Mouse (Mus musculus) thymus, postnatal 4 days (tissue): ENCODE data around the gene Ccdc185.

Source experiments
- DNase-seq: peaks from one replicate; pipeline ENCODE4 v3.0.0; 2021

The Ccdc185 gene

DNA sequence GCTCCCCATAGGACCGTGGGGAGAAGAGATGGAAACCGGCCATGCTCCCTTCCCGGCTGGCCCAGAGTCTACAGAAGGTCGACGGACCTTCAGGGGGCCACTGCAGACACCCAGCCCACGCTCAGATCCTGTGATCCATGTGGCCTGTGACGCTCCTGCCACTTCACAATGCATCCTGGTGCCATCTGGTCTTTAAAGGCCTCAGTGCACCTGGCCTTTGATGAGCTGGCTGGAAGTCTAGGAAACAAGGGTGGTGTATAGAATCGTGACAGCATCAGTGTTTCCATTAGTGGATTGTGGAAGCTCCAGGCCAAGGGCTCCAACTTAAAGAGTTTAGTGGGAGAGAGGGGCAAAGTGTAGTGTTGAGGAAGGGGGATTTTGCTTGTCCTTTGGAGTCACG is at the start of gene Ccdc185:
TSS of gene Ccdc185 (minus strand) at position 101 of the 400 bp plus-strand sequence.
- DNase-seq: no peak

DNA sequence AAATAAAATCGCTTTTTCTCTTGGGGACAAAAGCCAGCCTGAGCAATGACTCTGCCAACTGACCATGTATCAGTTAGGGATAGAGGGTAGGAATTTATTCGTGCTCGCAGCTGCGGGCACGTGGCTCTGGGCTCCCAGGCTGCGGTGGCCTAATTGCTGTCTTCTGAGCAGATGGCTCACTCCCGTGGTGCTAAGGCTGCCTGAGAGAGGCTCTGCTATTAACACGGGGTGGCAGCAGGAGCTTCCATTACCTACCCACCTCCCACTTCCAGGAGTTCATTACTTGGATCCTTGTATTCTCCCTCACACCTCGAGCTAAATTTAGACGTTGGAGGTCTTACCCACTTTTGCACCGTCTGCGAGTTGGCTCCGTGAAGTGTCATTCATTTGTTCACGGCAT is 48.1 kb upstream of the Ccdc185 start:
- no peak for DNase-seq

DNA sequence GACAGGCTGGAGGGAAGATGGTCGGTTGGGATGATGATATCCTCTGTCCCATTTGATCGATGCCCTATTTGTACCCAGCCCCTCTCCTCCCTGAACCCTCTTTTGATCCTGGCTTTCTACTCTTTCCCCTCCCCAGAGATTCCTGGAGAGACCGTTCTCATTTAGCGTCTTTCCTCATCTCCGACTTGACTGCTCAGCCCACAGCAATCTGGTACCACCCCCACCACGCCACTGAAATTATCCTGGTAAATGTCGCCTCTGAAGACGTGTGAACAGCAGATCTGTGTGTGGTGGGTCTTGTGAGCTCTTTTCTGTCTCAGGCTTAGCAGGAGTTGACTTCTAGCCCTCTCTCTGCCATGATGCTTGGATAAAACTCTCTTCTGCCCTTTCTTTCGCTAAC is 45.6 kb upstream of the Ccdc185 start:
- DNase-seq: no peak

DNA sequence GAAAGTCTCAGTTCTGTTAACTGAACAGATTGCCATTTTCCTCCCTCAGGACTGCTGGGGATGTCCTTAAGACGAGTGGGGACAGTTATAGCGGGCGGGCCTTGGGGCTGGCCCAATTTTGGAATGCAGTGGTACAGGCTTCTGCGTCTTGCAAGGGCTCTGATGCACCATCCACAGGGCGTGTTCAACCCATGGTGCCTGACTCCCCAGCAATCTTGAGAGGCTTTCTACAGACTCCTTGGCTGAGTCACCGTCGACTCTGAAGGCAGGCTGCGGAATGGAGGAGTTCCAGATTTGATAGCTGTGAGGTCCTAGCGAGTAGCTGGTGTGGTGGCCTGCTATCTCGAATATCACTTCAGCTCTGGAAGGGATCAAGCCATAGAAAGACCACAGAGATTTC is 45.2 kb upstream of the Ccdc185 start:
- no peak for DNase-seq

DNA sequence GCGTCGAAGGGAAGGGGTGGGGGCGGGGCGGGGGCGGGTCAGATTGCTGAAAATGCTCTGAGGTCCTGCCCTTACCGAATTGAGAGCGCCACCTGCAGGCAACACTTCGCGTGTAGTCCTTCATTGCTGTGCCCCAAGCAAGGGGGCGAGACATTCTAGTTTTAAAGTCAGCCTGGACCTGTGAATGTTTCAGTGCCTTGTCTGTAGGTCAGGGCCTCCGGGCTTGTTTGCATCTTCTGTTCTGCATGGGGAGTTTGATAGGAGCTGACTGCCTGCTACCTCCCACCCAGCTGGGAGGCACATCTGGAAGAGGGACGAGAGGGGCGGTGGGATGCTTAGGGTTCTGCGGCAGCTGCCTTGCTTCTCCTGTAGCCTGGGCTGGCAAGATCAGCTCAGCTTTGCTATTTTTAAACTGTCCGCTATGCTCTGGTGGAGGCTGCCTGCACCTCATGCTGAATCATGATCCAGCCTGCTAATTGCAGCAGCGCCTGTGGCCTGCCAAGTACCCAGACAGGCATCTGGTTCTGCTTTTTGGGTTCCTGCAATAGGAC is 43.6 kb upstream of the Ccdc185 start:
- peak; percentile 94 for DNase-seq

DNA sequence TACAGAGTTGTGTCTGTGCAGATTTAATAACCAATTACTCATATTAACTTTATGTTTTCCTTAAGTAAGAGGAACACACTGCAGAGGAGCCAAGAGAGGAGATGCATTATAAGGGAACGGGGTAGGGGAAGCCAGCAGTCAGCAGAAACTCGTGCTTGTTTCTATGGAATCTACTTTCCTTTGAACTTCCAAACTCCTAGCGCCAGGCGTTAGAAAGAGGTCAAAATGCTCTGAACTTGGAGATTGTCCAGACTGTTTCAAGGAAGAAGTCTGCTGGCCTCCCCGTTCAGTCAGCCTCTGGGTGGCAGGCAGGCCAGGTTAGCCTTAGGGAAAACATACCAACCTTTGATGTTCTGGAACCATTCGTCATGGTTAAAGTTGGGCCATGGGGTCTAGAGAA is 39.9 kb upstream of the Ccdc185 start:
- no peak for DNase-seq

DNA sequence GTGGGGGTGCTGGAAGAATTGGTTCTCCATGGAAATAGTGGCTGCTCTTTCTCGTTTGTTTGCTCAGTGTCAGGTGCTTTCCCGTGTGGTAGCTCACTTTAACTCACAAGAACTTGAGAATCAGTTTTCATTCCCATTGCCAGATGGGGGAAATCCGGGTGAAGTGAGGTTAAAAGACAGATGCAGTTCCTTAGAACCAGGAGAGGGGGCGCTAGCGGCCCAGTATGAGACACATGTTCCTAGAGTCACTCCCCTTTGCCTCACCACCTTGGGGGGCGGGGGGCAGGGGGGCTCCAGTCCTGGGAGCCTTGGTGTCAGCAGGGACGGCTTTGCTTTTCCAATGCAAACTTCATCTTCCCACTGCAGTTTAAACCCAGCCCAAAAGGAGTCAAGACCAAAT is 38.0 kb upstream of the Ccdc185 start:
- peak; percentile 20 for DNase-seq

DNA sequence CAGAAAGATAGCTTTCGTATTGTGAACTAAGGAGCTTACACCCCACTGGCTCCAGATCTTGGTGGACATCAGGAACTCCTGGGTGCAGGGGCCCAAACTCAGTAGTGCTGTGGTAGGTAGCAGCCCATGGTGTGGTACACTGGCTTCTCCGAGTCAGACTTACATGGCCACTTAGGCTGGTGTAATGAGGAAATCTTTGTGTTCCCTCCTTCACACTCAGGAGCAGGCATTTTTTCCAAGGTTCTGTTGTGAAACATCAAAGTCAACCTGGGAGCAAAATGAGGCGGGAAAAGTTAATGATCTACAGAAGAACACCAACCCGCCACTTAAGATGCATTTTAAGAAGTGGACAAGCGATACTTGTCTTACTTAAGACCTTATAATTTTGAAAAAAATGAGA is 36.5 kb upstream of the Ccdc185 start:
- DNase-seq: no peak

DNA sequence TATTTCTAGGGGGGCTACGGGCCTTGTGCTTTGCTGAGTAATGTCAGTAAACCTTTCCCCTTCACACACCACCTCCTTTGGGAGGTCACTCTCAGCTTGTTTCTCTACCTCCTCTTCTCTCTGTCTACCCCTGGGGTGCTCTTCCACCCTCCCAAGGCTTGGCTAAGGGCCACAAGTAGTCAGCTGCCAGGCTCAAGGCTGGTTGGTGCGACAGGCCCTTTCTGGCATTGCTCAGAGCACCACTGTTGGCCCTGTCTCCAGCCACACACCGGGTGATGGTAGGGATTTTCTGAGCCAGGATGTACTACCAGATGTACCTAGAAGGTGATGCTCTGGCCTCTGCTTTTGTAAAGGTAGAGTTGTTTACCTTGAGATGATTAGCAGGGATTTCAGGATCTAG is 35.8 kb upstream of the Ccdc185 start:
- no peak for DNase-seq

DNA sequence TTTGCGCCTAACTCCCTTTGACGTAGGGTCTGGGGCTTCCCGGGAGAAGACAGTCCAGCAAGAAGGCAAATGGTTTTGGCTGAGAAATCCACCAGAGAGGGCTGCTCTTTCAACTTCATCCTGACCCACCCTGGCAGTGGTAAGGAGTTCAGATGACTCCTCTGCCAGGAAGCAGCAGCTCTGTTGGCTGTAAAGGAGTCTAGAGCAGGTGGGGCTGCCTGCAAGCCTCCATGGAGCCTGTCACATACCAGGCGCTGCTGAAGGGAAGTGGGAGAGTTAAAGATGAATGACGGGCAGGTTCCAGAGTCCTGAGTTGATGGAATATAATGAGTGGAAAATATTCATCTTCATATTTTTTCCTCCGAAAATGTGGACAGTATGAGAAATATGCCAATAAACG is 34.8 kb upstream of the Ccdc185 start:
- no peak for DNase-seq

DNA sequence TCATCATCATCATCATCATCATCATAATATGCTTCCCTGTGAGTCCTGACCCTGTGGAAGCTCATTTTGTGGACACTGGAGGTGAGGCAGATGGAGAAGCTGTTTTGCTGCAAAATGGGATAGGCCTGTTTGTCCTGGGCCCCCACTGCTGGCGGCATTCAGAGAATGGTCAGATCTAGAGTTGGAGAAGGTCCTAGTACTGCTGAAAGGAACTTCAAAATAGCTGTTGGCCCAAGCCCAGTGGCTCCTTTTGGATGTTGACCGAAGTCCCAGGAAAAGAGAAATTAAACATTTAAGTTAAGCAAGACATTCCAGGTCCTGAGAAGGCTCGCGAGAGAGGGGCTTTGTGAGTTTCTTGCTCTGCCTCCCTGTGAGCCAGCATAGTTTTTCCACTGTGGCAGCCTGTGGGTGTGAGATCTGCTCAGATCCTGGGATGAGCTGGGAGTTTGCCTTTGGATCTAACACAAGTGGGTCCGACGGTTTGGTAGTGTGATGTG is 30.1 kb upstream of the Ccdc185 start:
- DNase-seq: no peak

DNA sequence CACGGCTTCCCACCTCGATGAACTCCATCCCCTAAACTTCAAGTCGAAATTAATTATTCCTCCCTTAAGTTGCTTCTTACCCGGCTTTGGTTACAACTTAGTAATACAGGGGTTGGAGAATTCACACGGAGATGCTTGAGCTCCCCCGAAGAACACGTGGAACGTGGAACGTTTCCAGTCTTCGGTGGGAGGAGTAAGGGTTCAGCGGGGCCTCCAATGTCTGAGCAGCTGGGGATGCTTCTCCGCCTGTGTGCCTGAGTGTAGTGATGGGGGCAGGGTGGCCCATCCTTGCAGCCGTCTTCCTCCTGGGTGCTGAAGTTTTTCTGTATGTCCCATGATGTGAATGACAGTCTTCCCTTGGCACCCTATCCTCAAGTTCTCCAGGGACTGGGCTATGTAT is 29.2 kb upstream of the Ccdc185 start:
- no peak for DNase-seq

DNA sequence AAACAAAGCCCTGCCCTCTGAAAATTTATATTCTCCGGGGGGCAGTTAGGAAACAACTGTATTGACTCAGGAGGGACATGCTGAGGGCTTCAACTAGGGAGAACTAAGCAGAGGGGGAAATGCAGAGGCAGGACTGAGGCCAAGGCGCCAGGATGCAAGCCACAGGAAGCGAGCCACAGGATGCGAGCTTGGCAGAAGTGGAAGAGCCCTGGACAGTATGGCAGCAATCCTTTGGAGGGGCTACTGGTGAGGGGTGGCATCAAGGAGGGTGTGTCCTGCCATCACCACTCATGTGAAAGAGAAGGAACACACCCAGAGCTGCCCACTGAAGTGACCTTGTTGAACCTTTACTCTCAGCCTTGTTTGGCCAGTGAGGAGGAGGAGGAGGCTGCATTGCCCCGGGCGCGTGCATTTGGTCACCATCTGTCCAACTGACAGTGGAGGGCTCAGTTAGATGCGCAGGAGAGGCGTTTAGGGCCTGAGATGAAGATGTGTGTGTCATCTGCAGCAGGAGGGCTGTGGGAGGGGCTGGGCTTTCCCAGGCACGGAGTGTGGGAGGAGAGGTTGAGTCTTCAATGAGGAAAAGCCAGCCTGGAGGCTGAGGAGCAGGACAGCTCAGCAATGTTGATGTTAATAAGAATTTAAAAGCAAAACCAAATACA is 27.9 kb upstream of the Ccdc185 start:
- DNase-seq: no peak

DNA sequence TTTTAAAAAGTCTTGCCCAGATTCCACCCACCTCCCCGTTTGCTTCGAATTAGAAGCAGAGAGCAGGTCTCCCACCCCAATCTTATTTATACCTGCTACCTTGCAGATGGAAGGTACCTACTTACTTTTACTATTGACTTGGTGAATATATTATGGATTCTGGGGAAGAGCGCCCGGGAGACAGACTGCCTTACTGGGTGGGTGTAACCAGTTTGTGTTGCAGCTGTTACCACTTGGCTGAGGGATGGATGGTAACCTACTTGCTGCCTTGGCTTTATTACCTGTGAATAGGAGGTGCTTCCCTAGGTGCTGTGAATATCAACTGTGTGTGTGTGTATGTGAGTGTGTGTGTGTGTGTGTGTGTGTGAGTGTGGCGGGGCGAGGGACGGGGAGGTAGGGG is 26.6 kb upstream of the Ccdc185 start:
- DNase-seq: no peak

DNA sequence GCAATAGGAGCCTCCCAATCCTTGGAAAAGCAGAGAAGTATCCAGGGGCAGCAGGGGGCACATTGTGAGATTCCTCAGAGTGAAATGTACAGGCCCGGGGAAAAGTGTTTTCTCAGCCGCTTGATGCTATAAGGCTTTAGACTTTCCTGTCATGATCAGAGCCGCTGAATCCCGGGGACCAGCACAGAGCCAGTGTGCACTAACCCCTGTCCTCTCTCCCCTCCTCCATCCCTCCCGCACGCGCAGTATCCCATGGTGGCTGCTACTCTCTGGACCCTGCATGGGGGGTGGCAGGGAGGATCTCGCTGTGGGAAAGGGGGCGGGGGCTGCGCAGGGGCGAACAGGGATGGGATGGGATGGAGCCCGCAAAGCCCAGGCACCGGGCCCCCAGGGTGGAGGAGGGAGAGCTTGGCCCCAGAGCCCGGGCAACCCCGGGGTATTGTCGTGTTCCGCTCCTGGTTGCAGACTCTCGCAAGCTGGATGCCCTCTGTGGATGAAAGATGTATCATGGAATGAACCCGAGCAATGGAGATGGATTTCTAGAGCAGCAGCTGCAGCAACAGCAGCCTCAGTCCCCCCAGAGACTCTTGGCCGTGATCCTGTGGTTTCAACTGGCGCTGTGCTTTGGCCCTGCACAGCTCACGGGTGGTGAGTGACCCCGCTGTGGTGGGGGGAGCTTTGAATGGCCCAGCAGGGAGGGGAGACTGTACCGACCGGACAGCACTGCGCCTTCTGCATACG is 15.7 kb upstream of the Ccdc185 start:
- DNase-seq: peak; percentile 49

DNA sequence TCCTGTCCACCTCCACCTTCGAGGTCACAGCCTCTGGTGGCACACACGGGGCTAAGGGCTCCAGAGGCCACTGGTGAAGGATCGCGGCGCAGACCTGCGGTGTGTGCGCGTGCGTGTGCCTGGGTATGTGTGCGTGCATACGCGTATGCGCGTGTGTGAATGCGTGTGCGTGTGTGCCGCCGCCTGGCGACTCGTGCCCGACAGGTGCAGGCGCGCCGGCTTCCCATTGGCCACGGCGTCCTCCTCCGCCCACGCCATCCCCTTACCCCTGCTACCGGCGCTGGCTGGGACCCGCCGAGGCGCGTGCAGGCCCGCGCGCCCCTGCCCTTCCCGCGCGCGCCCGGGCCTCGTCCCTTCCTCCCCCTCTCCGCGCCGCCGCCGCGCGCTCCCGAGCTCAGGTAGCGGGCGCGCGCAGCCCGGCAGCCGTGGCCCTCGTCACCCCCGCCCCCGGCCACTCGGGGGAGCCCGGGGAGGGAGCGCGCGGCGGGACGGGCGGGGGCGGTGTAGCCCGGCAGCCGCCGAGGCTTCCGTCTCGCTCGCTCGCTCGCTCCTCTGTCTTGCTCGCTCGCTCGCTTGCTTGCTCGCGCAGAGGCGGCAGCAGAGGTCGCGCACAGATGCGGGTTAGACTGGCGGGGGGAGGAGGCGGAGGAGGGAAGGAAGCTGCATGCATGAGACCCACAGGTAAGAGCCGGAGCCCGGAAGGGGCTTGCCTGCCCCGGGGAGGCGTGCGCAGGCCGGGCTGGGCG is 14.9 kb upstream of the Ccdc185 start, which contains the start of gene Susd4:
TSS of gene Susd4 (plus strand) at position 145 of the 746 bp plus-strand sequence.
- DNase-seq: peak; percentile 94

DNA sequence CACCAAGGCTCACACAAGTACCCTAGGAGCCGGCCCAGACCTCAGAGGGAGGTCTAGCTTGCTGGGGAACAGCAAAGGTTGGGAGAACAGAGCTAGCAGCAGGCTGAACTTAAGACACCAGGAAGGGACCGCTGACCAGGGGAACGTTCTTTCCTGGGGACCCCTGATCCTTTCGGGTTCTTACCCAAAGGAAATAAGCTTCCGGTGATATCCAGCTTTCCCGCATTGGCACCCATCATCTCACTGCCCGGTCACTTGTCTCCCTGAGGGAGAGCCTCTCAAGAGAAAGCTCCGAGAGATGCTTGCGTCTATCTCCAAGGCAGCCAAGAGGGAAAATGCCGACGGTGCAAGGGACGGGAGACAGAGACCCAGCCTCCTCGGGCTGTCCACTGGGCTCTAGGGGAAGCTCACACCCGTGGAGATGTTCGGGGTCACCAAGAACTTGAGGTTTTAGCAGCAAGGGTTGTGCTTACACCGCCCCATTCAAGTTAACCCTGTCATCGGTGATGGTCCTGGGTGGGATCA is 14.3 kb upstream of the Ccdc185 start:
- peak; percentile 10 for DNase-seq

DNA sequence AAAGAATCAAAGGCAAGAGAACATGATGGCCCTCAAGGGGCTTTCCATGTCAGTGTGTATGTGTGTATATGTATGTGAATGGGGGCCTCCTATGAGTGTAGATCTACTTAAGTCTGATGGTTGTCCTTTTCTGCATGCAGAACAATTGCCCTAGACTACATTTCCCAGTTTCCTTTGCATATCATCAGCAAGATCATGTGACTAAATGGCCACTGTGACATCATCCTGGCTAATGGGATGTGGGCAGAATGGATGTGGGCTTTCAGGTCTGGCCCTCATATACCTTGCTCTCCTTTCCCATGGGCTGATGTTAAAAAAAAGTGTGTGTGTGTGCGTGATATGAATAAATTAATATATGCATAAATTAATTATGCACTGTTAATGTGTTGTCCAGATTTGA is 9.8 kb upstream of the Ccdc185 start:
- DNase-seq: no peak

DNA sequence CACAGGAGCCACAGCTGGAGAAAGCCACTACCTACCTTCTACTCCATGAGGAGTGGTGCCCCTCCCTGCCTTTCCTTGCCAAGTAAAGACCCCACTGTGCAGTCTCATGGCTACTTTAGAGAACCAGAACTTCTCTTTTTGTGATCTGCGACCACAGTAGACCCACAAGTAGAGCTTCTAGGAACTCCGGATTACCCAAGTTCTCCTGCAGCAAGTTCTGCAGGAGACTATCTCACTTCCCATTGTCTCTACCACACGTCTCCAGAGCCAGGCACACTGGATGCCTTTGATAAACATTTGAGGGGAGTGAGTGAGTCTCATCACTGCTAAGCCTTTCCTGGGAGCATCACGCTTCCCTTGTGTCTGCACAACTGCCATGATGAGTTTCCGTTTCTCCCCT is 5.9 kb upstream of the Ccdc185 start:
- no peak for DNase-seq

DNA sequence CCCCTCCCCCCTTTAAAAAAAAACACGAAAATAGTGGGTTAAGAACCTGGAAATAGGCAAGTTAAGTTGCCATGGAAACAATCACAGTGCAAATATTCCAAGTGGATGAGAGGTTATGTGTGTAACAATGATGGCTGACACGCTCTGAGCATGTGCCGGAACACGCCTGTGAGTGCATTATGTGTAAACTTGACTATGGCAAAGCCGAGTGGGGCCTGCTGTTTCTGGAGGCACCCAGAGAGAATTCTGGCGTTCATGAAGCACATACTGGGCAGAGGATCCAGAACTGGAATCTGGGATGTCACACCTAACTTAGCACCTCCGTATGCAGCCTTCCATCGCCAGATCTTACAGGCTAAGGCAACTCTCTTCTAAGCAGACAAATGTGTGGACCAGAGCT is 4.7 kb upstream of the Ccdc185 start:
- DNase-seq: no peak

DNA sequence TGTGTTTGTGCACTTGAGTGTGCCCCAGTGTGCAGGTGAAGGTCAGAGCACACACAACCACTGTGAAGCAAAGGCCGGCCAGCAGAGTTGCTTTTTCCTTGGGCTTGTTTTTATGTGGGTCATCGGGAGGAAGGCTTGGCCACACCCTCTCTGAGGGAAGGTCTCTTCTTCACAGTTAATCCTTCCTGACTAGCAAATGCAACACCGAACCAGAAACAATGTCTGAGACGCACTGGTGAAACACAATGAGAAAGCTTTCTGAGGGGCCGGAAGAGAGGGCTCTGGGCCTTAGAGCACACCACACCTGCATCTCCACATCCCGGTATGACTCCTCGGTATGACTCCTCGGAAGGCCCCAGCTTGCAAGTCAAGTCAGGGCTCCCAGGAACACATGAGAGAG is 2.3 kb upstream of the Ccdc185 start:
- DNase-seq: no peak

DNA sequence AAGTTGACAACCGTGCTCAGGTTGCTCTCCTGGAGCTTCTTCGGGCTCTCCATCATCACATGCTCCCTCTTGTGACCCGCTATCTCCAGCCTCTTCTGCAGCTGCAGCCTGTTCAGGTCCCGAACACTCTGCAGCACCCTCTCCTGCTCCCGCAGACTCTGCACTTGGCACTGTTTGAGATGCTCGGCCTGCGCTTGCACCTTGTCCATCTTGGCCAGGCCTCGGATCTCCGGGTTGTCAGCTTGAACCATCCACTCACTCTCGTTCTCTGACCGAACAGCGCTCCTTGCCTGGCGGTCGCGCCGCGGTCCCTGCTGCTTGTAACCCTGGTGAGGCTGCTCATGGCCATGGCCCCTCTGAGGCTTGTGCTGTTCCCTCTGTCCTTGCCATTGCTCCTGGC is 1.1 kb downstream of the Ccdc185 start:
- no peak for DNase-seq

DNA sequence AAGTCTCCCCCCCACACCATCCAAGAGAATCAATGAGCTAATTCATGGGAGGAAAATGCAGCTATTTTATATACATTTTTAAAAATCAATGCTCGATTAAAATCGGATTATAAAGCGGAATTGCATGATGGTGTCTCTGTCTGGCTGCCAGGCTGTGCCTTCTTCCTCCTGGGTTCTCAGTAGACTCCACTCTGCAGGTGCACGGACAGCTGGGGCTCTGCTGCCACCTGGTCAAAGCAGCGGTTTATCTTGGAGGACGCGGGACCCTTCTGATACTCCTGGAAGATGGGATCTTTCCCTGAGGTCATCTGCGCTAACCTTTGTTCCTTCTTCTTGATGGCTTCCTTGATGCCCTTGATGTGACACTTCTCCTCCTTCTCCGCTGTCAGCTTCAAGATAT is 1.9 kb downstream of the Ccdc185 start:
- DNase-seq: no peak
